Mouse (Mus musculus): Measurements from ENCODE around the gene Gli2.

The Gli2 gene

GRCm38 (mm10) chr1:118994482-118995105, 58.8 kb downstream of the Gli2 start:
- no peak for DNase-seq (ENCODE audit: low read depth)

GRCm38 (mm10) chr1:118993775-118994174, 59.6 kb downstream of the Gli2 start:
- DNase-seq (ENCODE audit: low read depth): no peak

- DNase-seq (ENCODE audit: low read depth): no peak
Measured at GRCm38 (mm10) chr1:118988331-118988730, 65.1 kb downstream of the Gli2 start.

GRCm38 (mm10) chr1:118987538-118987937, 65.9 kb downstream of the Gli2 start:
- no peak for DNase-seq (ENCODE audit: low read depth)

- DNase-seq (ENCODE audit: low read depth): no peak
Measured at GRCm38 (mm10) chr1:118983389-118983788, 70.0 kb downstream of the Gli2 start.

- DNase-seq (ENCODE audit: low read depth): no peak
Measured at GRCm38 (mm10) chr1:118982805-118983211, 70.6 kb downstream of the Gli2 start.

GRCm38 (mm10) chr1:118981943-118982804, 71.2 kb downstream of the Gli2 start:
- no peak for DNase-seq (ENCODE audit: low read depth)

- no peak for DNase-seq (ENCODE audit: low read depth)
Measured at GRCm38 (mm10) chr1:118980636-118981035, 72.8 kb downstream of the Gli2 start.

- DNase-seq (ENCODE audit: low read depth): no peak
Measured at GRCm38 (mm10) chr1:118976596-118976995, 76.8 kb downstream of the Gli2 start.

GRCm38 (mm10) chr1:118975376-118975775, 78.0 kb downstream of the Gli2 start:
- DNase-seq (ENCODE audit: low read depth): no peak

- DNase-seq (ENCODE audit: low read depth): no peak
Measured at GRCm38 (mm10) chr1:118970068-118970467, 83.4 kb downstream of the Gli2 start.

GRCm38 (mm10) chr1:118969409-118969808, 84.0 kb downstream of the Gli2 start:
- no peak for DNase-seq (ENCODE audit: low read depth)

- DNase-seq (ENCODE audit: low read depth): no peak
Measured at GRCm38 (mm10) chr1:118968661-118969179, 84.7 kb downstream of the Gli2 start.

- DNase-seq (ENCODE audit: low read depth): no peak
Measured at GRCm38 (mm10) chr1:118967976-118968375, 85.4 kb downstream of the Gli2 start.

GRCm38 (mm10) chr1:118967281-118967680, 86.1 kb downstream of the Gli2 start:
- no peak for DNase-seq (ENCODE audit: low read depth)

GRCm38 (mm10) chr1:118958644-118959043, 94.8 kb downstream of the Gli2 start:
- no peak for DNase-seq (ENCODE audit: low read depth)

GRCm38 (mm10) chr1:118955791-118956190, 97.6 kb downstream of the Gli2 start:
- no peak for DNase-seq (ENCODE audit: low read depth)

- DNase-seq (ENCODE audit: low read depth): no peak
Measured at GRCm38 (mm10) chr1:118954434-118955301, 98.8 kb downstream of the Gli2 start.

- DNase-seq (ENCODE audit: low read depth): no peak
Measured at GRCm38 (mm10) chr1:118953031-118953430, 100.4 kb downstream of the Gli2 start.

- no peak for DNase-seq (ENCODE audit: low read depth)
Measured at GRCm38 (mm10) chr1:118952318-118952717, 101.1 kb downstream of the Gli2 start.

GRCm38 (mm10) chr1:118948407-118948806, 105.0 kb downstream of the Gli2 start:
- no peak for DNase-seq (ENCODE audit: low read depth)

- DNase-seq (ENCODE audit: low read depth): no peak
Measured at GRCm38 (mm10) chr1:118947221-118947620, 106.2 kb downstream of the Gli2 start.

All from c-Kit-positive CD71-positive TER-119-negative erythroid progenitor cells, embryonic 14.5 days (primary cell).